Mouse (Mus musculus): Measurements from ENCODE around the gene Zfp92. TPM values are rescaled to one million over a fixed set of nuclear protein-coding genes. Genes with fewer than 3 reads are reported as not detected.
"Not testable (repeated sequence)": the region's sequence is repeated elsewhere in the genome, so short reads cannot be mapped to it uniquely, and the experiment has no call there.

The Zfp92 gene
- under 1 TPM in 1 of 2 experiments, not detected in 1; 0.05 TPM for total RNA-seq (2021)
- long read RNA-seq, experiment 1: 0 reads
- long read RNA-seq, experiment 2: 0 reads

DNA sequence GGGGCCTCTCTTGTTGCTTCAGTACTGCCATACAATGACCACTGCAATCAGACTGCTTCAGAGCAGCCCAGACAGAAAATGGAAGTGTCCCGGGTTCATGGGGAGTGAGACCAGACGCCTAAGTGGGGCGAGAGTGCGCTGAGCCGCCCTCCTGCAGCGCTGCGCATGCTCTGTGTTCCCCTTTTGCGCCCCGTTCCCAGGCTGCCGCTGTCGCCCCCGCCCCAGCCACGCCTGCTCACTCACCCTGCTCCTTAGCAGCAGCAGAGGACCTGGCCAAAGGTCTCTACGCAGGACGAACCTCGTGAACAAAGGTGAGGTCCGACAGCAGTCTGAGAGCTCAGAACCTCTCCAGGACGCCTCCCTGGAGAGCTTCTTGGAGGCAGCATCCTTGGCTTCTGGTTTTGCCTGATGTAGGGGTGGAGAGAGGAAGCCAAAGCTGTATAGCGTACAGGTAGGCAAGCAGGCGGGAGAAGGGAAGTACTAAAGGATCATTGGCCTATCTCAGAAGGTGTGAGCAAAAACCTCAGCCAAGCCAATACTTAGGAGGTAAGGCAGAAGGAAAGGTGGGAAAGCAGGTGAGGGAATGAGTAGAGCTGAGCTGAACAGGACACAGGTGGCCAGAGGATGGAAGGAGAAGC, at the start of gene Zfp92:
Gene Zfp92 (plus strand): TSS at position 217 of the 638 bp plus-strand sequence.
- no peak for DNase-seq

DNA sequence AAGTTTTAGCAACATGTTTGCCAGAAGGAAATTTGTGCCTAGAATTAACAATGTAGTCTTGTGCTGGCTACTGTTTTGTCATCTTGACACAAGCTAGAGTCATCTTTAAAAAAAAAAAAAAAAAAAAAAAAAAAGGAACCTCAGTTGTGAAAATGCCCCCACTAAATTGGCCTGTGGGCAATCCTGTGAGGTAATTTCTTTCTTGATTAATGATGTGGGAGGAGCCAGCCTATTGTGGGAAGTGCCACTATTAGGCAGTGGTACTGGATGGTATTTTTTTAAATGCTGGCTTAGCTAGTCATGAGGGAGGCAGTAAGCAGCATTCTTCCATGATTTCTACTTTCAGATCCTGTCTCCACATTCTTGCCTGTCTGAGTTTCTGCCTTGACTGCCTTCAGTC, 47.6 kb upstream of the Zfp92 start:
- DNase-seq: no peak

DNA sequence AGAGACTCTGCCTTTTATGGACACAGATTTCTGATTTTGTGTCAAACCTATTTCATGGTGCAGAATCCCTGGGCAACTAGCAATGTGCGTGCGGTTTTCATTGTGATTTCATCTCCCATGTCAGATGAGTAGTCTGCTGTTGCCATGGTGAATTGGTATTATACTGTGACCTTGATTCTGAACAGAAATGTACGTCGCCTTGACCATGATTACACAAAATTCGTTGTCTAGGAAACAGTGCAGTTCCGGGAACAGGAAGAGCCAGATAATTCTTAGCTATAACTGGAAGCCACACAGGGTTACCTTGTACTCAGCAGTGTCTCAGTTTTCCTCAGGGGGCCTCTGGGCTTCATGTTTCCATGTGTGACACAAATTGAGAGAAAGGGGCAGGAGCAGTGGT, 26.5 kb upstream of the Zfp92 start:
- no peak for DNase-seq

DNA sequence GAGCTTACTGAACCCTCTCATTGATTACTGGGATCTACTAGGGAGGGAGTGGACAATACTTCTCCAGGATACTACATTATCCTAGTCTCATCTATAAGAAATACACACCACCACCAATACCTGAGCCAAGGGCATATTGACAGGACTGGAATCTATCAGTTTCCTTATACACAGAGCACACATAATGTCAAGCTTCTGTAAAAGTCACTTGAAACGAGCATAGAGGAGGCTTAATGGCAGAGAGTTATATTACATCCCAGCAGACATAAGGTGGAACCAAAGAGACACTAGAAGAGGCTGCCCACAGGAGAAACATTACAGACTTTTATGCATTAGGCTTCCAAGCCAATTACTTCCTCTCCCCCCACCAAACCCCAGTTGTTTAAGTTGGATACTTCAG, 26.0 kb upstream of the Zfp92 start:
- DNase-seq: no peak

DNA sequence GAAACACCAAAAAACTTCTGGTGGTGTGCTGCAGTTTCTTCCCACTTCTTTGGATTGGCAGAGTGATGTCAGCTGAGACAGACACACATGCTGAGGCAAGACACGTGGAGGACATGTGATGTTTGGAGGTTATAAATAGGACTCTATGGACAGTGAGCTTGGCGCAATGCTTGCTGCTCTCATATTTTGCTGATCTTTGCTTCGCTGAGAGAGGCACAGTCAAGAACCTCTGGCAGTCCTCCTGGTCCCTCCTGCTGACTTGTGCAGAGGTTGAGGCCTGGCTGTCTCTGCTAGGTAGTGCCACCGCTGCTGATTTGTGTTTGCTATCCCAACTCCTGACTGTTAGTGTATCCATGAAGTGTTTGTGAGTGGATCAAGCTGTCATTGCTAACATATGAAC, 19.4 kb upstream of the Zfp92 start:
- DNase-seq: no peak

DNA sequence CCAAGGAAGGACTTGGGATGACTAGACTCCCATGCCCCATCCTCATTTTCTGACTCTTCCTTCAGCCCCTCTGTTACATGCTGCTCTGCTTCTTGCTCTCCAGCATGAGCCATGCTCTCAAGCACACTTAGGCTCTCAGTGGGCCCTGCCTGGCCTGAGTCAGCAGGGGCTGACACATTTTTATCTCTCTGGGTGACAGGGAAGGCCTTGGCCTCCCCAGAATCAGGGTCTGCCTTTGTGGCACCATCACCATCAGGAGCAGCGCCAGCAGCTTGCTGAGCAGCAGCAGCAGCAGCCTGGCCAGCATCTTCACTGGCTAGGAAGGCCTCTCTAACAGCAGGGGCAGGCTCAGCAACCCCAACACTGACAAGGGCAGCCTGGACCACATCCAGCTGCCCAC, 14.4 kb upstream of the Zfp92 start:
- DNase-seq: no peak

DNA sequence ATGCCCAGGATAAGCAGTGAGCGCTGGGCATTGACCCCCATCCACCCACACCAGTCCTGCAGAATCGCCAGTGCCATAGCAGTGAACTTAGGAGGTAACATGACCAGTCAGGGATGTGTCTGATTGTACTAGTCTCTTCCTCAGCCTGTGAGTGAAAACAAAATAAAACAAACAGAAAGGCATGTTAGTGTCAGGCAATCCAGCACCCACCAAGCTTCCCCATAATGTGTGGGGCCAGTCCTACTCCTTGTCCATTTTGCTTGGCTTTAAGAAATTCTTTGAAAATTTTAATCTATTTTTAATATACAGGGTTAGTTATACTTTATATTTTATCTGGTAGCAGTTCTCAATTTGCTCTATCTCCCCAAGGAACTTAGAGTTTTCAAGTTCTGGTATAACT, 12.3 kb upstream of the Zfp92 start, which contains the start of gene Gm18336:
Gene Gm18336 (minus strand): TSS at position 101 of the 400 bp plus-strand sequence.
- not testable (repeated sequence) for DNase-seq

DNA sequence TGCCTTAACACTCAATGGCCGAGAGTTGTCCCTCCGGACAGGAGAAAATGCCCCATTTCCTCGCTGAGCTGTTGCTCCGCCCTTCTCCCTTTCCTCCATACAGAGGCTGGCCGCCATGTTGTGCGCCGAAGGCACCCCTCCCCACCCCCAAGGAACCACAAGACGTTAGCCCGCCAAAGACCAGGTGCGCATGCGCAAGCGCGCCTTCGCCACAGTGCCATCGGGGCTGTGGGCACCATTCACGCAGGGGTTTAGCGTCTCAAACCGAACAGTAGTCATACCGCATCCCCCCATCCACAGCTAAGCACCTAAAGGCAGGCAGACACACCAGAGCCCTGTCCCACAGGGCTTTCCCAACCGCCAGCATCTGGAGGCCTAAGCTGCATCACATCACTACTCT, 9.9 kb upstream of the Zfp92 start:
- no peak for DNase-seq

DNA sequence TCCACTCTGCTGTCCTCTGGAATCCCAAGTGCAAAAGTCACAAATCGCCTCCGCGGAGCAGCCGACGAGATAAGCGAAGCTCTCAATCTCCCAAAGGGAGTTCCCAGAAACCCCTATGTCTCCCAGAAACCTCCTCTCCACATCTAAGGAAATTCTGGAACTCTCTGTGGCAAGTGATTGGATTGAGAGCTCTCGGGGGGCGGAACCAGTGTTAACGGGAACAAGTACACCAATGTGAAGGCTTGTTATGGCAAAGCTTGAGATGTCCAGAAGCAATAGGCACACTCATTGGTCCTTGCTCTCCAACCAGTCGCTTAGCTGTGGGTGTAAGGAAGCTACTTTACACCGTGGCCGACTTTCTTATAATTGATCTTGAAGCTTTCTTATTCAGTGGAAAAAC, 9.3 kb upstream of the Zfp92 start:
- no peak for DNase-seq

DNA sequence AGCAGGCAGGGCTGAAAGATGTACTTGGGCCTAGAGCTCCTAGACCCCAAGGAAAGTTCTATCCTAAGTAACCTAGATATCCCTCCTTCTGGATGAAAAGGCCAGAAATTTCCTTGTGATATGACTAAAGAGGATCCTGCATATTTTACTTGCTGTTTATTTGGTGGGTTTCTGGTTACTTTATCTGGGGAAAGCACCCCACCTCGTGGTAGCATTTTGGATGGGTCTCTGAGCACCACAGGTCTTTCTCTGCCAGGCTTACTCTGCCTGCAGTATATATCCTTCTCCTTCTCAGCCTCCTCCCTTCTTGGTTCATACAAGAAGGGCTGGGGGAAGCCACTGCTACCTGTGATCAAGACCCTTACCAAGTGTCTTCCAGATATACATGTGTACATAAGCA, 1.9 kb downstream of the Zfp92 start:
- no peak for DNase-seq

DNA sequence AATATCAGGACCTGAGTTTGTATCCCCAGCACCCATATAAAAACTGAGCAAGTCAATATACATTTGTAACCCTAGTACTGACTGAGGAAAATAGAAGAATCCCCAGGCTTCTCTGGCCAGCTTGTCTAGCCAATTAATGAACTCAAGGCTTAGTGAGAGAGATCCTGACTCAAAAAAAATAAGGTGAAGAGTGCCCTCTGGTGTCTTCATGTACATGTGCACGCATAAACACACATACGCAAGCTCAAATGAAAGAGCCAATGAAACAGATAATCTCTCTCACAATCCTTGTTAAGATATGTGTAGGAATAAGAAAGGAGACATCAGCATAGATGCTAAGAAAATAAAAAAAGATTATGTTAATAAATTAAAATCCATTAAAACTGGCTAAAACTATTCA, 19.1 kb downstream of the Zfp92 start:
- no peak for DNase-seq

DNA sequence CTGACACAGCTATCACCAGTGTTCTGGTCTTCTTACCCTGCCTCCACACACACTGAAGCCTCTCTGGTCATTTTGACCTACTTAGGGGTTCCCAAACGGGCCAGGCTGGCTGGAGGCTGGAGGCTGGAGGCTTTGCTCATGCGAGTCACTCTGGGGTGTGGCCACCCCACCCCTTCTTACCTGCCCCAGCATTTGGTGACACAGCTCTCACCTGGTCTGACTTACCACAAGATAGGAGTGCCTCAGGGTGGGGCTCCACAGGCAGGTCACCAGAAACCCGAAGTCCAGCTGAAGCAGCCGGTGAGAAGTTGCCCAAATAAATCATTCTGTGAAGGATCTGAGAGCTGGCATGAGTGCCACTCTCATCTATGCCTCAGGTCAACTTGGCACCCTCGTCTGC, 22.0 kb downstream of the Zfp92 start:
- no peak for DNase-seq

DNA sequence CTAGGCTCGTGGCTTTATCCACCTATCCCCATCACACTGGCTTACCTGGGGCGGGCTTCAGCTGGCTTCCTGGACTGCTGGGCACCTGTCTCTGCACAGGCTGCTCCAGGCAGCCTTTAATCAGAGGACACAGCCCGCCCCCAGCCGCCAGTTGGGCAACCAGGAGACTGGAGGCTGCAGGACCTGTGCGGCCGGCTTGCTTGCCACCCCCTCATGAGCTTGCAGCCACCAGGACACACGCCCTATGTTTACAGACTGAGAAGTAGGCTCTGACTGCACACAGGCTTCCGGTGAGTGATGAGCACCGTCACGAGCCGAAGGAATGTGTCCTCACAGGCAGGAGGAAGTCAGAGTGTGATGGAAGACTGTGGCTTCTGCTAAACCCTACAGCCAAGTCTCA, 24.4 kb downstream of the Zfp92 start, which contains the start of gene Trex2:
Gene Trex2 (minus strand): TSS at position 93 of the 400 bp plus-strand sequence.
- DNase-seq: no peak

DNA sequence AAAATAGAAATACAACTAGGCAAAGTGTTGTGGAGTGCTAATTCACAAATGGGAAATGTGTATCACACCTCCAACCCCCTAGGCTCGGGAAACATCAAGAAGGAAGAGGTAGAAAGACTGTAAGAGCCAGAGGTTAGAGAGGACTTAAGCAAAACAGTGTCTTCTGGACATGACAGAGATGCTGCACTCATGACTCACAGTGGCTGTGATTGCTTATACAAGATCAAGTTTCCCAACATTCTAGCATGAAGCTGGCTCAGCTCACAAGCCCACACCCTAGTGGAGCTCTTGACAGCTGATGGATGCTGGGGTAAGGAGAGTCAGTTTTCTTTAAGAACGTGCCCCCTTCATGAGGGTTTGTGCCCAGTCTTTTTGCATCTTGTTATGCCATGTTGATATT, 30.5 kb downstream of the Zfp92 start:
- DNase-seq: no peak

DNA sequence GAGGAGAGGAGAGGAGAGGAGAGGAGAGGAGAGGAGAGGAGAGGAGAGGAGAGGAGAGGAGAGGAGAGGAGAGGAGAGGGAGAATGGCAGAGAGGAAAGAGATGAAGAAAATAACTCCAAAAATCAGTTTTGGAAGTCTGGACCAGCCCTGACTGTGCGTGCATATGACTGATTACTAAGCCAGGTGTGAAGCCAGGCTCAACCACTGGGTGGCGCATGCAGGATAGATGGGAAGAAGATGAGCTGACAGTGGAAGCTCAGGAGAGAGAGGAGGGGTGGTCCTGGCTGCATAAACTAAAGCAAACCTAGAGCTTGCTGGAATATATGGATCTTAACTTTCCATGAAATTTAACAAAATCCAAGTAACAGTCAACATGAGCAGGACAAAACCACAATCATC, 41.1 kb downstream of the Zfp92 start:
- DNase-seq: peak; percentile 75

DNA sequence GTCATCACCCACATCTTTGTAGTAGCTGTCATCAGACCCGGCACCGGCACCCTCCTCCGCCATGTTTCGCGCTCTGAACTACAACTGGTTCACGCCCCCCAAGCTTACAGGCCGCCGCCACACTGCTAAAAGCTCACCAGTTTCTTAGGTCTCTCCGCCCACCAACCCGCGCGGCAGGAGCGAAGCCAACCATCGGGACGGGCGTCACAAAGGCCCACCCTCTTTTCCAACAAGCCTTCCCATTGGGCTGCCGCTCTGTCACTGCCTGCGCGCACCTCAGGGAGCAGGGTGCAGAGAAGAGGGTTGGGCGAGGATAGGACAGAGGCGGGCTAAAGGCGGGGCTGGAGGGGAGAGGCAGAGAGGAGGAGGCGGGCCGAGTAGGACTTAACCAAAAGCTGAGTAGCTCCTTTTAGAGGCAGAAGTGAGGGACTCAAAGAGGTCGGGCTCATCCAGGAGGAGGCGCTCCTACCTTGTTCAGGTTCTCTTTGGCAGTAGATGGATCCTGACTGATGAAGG, 48.0 kb downstream of the Zfp92 start, which contains the start of gene Haus7:
Gene Haus7 (minus strand): TSS at position 168 of the 516 bp plus-strand sequence.
- DNase-seq: peak; percentile 78

DNA sequence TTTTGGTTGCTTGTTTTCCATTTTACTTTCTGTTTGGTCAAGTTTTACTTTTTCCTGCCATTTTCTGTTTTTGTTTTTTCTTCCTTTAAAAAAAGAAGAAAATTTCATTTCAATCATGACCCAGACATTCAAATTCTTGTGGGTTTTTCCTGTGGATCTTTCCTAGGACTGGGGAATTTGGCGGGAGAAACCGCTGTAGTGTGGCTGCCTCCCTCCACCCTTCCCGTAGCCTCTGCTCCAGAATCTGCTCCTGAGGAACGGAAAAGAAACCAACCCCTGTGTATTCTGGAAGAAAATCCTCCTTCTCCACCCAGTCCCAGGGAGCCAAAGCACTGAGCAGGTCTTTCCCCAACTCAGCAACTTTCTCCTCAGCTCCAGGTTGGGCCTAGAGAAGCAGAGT, 49.9 kb downstream of the Zfp92 start:
- no peak for DNase-seq

DNA sequence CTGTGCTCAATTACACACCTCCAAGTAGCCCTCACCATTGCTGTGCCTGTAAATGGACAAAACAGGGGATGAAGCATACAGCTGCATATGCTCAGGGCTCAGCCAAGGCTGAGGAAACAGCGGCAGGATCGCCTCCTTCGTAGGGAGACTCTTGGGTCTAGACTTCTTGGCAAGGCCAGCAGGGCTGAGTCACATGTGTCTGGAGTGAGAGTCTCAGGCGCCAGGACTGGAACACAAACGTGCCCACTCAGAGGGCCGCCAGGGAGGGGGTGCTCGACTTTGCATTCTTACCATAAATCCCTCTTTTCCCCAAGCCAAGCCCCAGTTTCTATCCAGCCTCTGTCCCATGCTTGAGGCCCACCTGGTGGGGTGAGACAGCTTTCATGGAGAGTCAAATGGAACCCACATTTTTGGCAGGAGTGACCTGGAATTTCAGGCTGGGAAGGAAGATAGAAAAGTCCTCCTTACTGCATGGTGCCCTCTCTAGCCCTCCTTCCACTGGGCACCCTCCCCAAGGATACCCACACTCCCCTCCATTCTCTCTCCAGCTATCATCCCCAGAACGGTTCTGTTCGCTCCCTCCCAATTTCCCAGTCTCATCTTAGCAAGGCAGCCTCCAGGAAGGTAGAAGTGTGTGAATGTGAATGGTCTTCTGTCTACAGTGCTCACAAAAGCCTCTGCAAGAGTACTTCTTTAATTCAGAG, 54.7 kb downstream of the Zfp92 start:
- DNase-seq: peak; percentile 35

DNA sequence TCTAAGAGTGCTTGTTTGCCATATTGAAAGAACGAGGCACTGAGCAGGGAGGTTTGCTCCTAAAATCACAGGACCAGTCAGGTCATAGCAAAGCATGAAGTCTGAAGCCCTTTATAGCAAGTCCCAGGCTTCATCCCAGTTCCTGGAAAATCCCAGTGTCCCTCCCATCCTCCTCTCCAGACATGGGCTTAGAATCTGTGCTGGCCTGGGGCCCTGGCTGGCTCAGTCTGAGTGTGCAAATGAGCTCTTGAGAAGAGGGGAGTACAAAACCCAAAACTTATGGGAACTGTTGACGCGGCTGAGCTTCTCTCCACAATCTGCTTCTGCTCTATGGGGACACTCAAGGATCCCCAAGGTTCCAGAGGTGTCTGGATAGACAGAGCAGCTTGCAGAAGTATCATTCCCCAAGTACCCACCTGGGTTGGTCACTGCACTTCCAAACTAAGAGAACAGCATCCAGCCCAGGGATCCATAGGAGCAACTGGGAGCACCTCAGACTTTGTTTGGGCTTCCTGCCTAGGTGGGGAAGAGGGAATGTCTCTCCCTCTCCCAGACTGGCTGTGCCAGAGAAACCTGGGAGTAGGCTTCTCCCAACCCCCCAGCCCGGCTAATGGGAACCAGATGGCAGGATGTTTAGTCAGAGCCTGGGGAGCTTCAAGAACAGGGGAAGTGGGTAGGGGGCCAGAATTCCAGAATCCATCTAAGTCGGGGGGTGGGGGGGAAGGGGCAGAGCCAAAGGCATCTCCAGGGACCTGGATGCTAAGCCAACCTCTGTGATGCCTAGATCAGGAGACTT, 56.7 kb downstream of the Zfp92 start:
- DNase-seq: peak; percentile 29

DNA sequence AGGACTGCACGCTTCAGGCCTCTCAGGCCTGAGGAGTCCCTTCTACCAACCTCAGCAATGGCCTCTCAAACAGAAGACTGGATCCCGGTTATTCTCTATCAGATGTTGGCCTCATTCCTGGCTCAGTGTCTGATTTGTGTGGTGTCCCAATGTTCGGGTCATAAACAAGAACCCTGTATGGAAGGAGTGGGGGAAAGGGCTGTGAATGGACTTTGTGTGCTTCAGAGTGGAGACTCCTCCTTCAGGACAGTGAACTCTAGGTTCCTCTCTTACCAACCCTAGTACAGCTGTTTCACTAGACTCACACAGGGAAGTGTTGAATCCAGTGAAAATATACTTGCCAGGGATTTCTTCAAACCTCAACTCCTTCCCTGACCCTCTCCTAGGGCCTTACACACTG, 57.4 kb downstream of the Zfp92 start:
- no peak for DNase-seq

DNA sequence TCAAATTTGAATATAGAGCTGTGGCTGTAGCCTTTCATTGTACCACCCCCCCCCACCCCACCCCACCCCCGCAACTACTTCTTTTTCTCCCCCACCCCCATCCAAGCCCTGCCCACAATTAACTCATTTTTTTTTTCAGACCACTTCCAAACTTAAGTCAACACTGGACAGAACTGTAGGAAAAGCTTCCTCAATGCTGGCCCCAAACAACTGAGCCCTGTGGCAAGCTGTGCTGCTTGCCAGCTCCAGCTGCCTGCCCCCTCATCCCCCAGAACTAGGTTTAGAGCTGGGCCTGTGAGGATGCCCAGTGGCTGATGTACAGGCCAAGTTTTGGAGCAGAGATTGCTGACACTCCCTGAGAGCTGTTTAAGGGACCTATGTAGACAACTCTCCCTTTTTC, 57.9 kb downstream of the Zfp92 start:
- DNase-seq: no peak

DNA sequence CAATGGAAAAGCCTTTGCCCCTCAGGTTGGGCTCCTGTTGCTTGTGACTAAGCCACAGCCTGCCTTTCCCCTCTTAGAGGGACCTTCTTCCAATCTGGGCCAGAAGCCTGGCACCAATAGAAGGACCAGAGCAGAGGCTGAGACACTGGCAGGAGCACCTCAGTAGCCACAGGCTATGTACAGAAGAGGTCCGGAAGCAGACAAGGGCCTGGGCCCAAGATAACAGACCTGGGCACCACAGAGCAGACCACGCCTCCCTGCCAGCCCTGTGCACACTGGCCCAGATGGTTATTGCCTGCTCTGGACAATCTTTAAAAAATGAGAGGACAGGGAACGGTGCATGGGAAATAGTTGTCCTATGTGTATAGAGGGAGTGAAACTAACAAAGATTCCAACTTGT, 60.9 kb downstream of the Zfp92 start:
- no peak for DNase-seq
